Mouse (Mus musculus): ENCODE measurements around the gene Trank1. TPM values are rescaled to one million over a fixed set of nuclear protein-coding genes. Genes with fewer than 3 reads are reported as not detected.

Trank1 gene
- polyA plus RNA-seq, 1 experiment from 2014 or later, result 3.4 TPM

DNA sequence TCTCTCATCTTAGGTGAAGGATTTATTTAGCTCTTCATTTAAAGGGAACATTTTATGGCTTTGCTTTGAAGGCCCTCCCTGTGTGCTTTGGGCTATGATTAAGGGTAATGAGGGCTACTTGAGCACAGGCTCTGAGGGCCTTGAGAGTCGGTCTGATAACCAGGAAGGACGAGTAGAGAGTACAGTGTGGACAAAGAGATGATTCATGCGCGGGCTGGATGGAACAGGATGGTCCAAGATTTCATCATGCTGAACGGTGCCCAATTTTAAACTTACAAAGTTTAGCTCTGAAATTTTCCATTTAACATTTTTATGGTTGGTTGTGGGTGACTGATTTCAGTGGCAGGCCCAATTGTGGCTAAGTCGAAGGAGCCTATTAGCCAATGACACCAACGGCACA is 5.4 kb upstream of the Trank1 start:
- 84% methylated on average over 7 of the region's 7 CpGs for WGBS
- no peak overlapping the region for H3K27ac ChIP-seq
- H3K4me2 ChIP-seq, result no peak overlapping the region
- no peak overlapping the region for H3K9ac ChIP-seq
- H3K27me3 ChIP-seq, result peaks cover 27% of the 10 kb centered on the region
- no peaks in the 10 kb centered on the region for H3K9me3 ChIP-seq (replicated peaks)
- H3K36me3 ChIP-seq (ENCODE audit: poor library complexity, severe bottlenecking), result no peaks in the 10 kb centered on the region
- ATAC-seq, result no peak
- no peak overlapping the region for H3K4me3 ChIP-seq
- no peaks in the 10 kb centered on the region for H3K4me1 ChIP-seq

DNA sequence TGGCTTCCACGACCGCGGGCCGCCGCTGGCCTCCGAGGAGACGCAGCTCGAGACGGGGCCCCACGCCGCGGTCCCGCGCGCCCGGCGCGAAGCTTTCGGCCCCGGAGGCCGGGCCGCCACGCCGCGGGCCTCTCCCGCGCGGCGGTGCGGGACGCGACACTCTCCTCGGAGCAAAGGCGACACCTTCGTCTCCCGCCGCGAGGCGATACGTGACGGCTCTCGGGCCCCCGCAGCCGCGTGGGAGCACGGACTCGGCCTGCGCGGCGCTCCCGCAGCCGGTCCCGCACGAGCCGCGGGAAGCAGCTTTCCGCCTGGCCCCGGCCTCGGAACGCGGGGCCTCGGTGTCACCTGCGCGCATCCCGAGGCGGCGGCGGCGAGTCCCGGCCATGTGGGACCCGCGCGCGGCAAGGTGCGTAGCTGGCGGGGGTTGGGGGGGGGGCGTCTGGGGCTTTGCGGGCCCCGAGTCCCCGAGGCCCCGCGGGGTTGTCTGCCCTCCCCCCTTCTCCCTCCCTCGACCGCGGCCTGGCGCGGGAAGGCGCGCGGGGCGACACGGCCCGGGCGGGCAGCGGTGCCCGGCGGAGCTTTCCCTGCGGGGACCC is 403 bp downstream of the Trank1 start:
- H3K27me3 ChIP-seq, result peaks cover 70% of the 10 kb centered on the region
- no peaks in the 10 kb centered on the region for H3K9me3 ChIP-seq (replicated peaks)
- ATAC-seq, result peak; percentile 72

DNA sequence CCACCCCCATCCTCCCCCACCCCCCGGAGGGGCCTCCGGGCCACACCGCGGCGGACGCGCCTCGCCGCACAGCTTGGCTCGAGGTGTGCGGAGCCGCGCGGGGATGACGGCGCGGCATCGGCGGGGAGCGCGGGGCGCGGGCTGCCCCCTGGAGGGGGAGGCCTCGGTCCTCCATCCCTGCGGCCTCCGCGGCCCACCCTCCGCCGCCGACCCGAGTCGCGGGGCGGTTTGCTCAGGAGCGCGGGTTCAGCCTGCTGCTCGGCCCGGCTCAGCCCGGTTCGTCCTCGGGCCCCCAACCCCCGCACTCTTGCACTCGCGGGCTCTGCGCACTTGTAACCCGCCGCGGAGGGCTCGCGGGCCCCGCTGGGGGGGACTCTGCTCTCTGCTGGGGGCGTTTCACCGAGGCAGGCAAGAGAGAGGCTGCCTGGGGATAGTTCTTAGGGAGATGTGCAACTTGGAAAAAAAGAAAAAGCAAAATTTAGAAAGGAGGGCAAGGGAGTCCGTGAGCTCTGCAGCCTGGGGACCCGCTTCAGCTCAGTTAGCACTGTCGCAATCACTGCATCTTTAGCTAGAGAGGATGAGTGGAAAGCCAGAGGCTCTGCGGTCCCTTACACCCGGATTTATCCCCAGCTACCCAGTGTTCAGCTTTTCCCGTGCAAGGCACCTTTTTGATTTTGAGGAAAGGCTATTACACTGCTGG is 1.1 kb downstream of the Trank1 start:
- peak overlapping the region; percentile 89 for H3K4me2 ChIP-seq
- H3K36me3 ChIP-seq (ENCODE audit: poor library complexity, severe bottlenecking), result no peaks in the 10 kb centered on the region
- ATAC-seq, result peak; percentile 68
- peak overlapping the region; percentile 60 for H3K9ac ChIP-seq
- H3K4me1 ChIP-seq, result peaks cover 16% of the 10 kb centered on the region
- H3K27ac ChIP-seq, result no peak overlapping the region
- WGBS, result under 1% methylated on average over 27 of the region's 59 CpGs
- no peaks in the 10 kb centered on the region for H3K9me3 ChIP-seq (replicated peaks)
- H3K27me3 ChIP-seq, result peaks cover 70% of the 10 kb centered on the region
- H3K4me3 ChIP-seq, result peak overlapping the region; percentile 54

More for the DNA sequence above, 403 bp downstream of the Trank1 start:
- 1% methylated on average over 76 of the region's 98 CpGs for WGBS
- peaks cover 16% of the 10 kb centered on the region for H3K4me1 ChIP-seq
- H3K9ac ChIP-seq, result peak overlapping the region; percentile 60
- H3K4me3 ChIP-seq, result peak overlapping the region; percentile 54
- H3K27ac ChIP-seq, result no peak overlapping the region
- H3K4me2 ChIP-seq, result peak overlapping the region; percentile 89
- no peaks in the 10 kb centered on the region for H3K36me3 ChIP-seq (ENCODE audit: poor library complexity, severe bottlenecking)

DNA sequence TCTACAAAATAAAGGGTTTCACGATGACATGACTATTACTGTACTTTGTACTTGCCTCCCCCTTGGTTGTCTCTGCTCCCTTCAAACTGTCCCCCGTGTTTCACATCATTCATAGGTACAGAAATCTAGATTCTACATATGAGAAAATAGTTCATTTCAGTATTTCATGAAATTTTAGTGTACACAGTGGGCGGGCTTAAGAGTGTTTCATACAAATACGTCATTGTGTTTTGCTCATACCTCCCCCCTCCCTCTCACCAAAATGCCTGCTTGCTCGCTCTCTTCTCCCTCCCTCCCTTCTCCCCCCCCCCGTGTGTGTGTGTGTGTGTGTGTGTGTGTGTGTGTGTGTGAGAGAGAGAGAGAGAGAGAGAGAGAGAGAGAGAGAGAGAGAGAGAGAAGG is 1.8 kb downstream of the Trank1 start:
- H3K4me3 ChIP-seq, result no peak overlapping the region
- ATAC-seq, result no peak
- H3K27me3 ChIP-seq, result peaks cover 70% of the 10 kb centered on the region
- peaks cover 16% of the 10 kb centered on the region for H3K4me1 ChIP-seq
- H3K4me2 ChIP-seq, result no peak overlapping the region
- no peak overlapping the region for H3K9ac ChIP-seq
- H3K9me3 ChIP-seq (replicated peaks), result no peaks in the 10 kb centered on the region
- no peak overlapping the region for H3K27ac ChIP-seq
- WGBS, result 14% methylated on average over 5 of the region's 6 CpGs
- no peaks in the 10 kb centered on the region for H3K36me3 ChIP-seq (ENCODE audit: poor library complexity, severe bottlenecking)

DNA sequence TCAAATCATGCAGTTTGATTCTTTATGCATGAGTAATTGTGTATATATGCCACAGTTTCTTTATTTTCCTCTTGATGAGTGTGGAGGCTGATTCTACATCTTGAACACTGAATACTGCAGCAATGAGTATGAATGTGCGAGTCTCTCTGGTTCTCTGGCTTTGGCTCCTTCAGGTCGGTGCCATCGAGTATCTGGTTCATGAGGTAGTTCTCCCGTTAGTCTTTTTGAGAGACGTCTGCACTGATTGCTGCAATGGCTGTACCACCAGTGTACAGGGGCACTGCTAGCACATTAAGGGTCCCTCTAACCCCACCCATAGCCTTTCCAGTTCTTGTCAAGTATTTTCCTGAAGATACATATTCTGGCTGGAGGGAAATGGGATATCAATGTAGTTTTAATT is 2.3 kb downstream of the Trank1 start:
- Histone ChIP-seq H3K27me3 (peaks cover 66% of the 10 kb centered on the region), H3K4me2 (no peak overlapping the region), H3K27ac (no peak overlapping the region), H3K4me1 (peaks cover 16% of the 10 kb centered on the region), H3K4me3 (no peak overlapping the region), H3K36me3 (ENCODE audit: poor library complexity, severe bottlenecking) (no peaks in the 10 kb centered on the region), H3K9ac (no peak overlapping the region), H3K9me3 (replicated peaks) (no peaks in the 10 kb centered on the region)
- 23% methylated on average over 5 of the region's 5 CpGs for WGBS
- no peak for ATAC-seq

DNA sequence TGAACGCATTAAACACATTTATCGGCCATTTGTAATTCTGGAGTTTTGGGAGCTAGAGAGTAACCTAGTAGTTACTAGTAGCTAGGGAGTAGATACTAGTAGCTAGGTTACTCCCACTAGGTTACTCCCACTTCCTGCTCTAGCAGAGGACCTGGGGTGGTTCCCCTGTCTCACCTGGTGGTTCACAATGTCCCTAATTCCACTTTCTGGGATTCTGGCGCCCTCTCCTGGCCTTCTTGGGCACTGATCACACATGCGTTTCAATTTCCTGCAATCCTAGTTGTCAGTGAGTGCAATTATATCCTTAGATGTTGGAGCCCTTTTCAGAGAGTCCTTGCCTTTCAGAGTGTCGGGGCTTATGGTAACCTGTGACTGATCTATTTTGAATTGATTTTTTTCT is 2.7 kb downstream of the Trank1 start:
- ATAC-seq, result no peak
- H3K4me1 ChIP-seq, result peaks cover 16% of the 10 kb centered on the region
- 34% methylated on average over 5 of the region's 5 CpGs for WGBS
- peaks cover 62% of the 10 kb centered on the region for H3K27me3 ChIP-seq
- no peak overlapping the region for H3K9ac ChIP-seq
- no peak overlapping the region for H3K4me3 ChIP-seq
- H3K9me3 ChIP-seq (replicated peaks), result no peaks in the 10 kb centered on the region
- no peak overlapping the region for H3K27ac ChIP-seq
- no peaks in the 10 kb centered on the region for H3K36me3 ChIP-seq (ENCODE audit: poor library complexity, severe bottlenecking)
- no peak overlapping the region for H3K4me2 ChIP-seq

DNA sequence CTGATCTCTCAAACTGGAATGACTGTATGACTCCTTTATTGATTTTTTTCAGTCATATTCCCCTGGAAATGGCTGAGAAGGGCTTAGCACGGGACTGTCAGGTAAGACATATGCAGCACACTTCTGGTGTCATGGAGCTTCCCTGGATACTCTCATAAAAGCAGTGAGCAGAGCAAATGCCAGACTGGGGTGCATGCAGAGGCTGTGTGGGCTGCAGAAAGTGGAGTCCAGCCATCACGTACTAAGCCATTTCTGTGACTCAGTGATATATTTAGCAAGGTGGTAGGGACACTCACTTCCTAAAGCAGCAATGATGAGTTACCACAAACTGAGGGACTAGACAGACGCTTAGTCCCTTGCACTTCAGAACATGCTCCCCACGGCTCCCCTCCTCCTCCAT is 9.4 kb downstream of the Trank1 start:
- H3K4me3 ChIP-seq, result no peak overlapping the region
- H3K4me1 ChIP-seq, result no peaks in the 10 kb centered on the region
- H3K9ac ChIP-seq, result no peak overlapping the region
- no peak overlapping the region for H3K27ac ChIP-seq
- 82% methylated on average over 4 of the region's 4 CpGs for WGBS
- no peaks in the 10 kb centered on the region for H3K9me3 ChIP-seq (replicated peaks)
- no peak for ATAC-seq
- H3K36me3 ChIP-seq (ENCODE audit: poor library complexity, severe bottlenecking), result no peaks in the 10 kb centered on the region
- H3K4me2 ChIP-seq, result no peak overlapping the region
- H3K27me3 ChIP-seq, result peaks cover 4% of the 10 kb centered on the region; the same call in 1 of the 2 replicates

DNA sequence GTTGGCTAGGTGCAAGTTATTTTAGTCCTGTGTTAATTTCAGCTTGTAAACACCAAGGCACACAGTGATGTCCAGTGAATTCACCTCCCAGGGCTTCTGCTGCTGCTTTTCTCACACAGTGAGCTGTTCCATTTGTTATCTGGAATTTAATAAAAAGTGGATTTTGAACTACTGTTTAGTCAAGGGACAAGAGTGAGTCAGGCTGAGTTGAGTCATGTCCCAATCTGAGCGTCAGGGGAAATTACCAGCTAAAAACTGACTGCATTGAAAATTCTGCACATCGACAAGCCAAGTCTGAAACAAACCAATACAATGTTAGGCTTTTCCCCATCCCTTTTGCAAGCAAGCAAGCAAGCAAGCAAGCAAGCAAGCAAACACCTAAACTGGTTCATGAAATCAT is 13.3 kb downstream of the Trank1 start:
- no peaks in the 10 kb centered on the region for H3K36me3 ChIP-seq (ENCODE audit: poor library complexity, severe bottlenecking)

DNA sequence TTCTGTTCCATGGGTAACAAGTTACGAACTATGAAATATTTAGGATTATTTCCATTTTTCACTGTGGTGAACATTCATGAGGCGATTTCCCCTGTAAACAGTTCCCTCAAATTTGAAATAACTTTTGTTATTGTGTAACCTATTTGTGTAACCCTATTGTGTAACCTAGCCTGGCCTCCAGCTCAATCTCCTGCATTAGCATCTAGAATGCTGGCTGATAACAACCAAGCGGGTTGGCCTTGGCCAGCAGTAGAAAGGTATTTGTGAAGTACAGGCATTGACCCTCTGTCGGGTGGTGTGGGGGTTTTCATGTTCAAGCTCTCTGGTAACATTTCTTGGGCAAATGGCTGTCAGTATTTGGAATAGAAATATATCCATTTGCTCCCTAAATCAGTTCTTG is 18.3 kb downstream of the Trank1 start:
- Histone ChIP-seq H3K4me2 (no peak overlapping the region), H3K27me3 (no peaks in the 10 kb centered on the region), H3K9ac (no peak overlapping the region), H3K4me1 (no peaks in the 10 kb centered on the region), H3K9me3 (replicated peaks) (no peaks in the 10 kb centered on the region), H3K4me3 (no peak overlapping the region), H3K27ac (no peak overlapping the region), H3K36me3 (ENCODE audit: poor library complexity, severe bottlenecking) (no peaks in the 10 kb centered on the region)
- no peak for ATAC-seq
- WGBS, result 84% methylated on average over 4 of the region's 4 CpGs

More for the DNA sequence above, 13.3 kb downstream of the Trank1 start:
- Histone ChIP-seq H3K4me3 (no peak overlapping the region), H3K9ac (no peak overlapping the region), H3K4me2 (no peak overlapping the region), H3K27ac (no peak overlapping the region), H3K27me3 (no peaks in the 10 kb centered on the region), H3K9me3 (replicated peaks) (no peaks in the 10 kb centered on the region), H3K4me1 (no peaks in the 10 kb centered on the region)
- no peak for ATAC-seq
- 87% methylated on average over 2 of the region's 2 CpGs for WGBS

DNA sequence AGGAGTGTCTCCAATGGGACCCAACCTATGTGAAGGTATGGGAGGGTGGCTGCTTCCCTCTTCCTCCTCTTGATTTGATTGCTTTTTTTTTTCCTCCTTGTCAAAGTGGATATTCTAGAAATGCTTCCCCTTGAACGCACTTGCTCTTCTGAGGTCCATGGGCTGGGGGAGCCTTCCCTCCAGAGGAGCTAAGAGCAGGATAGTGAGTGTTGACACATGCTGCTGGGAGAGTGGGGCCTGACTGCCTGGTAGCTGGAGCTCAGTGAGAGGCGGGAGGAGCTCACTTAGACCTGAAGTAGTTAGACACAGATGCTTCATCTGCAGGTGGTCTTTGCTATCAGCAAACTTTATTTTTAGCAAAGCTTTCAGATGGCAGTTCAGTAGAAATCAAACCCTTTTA is 22.3 kb downstream of the Trank1 start:
- no peak overlapping the region for H3K4me2 ChIP-seq
- WGBS, result 68% methylated on average over 2 of the region's 2 CpGs
- ATAC-seq, result no peak
- no peaks in the 10 kb centered on the region for H3K27me3 ChIP-seq
- H3K4me3 ChIP-seq, result no peak overlapping the region
- H3K9me3 ChIP-seq (replicated peaks), result no peaks in the 10 kb centered on the region
- H3K36me3 ChIP-seq (ENCODE audit: poor library complexity, severe bottlenecking), result no peaks in the 10 kb centered on the region
- no peak overlapping the region for H3K9ac ChIP-seq
- no peaks in the 10 kb centered on the region for H3K4me1 ChIP-seq
- no peak overlapping the region for H3K27ac ChIP-seq

DNA sequence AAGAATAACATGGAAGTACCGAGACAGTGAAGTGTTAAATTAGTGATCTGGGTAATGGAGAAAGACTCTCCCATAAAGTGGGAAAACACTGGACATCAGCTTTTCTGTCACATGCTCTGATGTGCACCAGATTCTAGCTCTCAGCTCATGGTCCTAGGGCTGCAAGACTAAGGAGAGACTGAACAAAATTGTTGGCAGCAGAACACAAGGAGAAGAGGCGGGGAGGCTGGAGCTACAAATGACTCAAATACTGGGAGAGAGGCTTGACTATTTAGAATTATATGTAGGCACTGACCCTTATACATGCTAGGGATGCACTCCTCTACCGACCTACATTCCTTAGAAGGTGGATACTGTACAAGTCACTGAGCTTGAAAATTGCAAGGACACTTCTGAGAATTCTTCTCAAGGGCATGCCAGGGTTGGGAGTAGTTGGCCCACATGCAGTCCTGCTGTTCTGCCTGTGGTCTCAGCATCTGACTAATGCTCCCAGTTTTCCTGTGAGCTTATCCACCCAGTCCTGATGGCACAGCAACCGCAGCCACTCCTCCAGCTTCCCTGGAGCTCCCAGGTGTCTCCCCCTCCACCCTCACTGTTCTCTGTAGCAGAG is 23.1 kb downstream of the Trank1 start:
- WGBS, result 71% methylated on average over 4 of the region's 4 CpGs

DNA sequence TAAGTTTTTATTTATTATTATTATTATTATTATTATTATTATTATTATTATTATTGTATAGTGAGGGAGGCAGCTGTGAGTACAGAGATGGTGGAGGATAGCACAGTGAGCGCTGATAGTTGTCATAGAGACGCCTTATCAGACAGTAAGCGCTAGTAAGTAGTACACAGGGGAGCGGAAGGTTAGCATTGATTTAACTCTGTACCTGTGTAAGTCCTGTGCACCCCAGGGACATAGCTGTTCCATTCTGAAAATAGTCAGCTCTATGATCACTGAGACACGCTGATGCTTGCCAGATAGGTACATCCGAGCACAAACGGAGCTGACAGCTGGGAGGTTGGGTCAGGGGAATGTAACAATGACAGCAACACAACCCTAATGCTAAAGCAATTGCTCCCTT is 39.7 kb downstream of the Trank1 start:
- Histone ChIP-seq H3K36me3 (ENCODE audit: poor library complexity, severe bottlenecking) (no peaks in the 10 kb centered on the region), H3K4me2 (no peak overlapping the region), H3K4me1 (0 out of 2 replicates have a peak, but pooled peaks cover 12% of the 10 kb centered on the region), H3K27me3 (no peaks in the 10 kb centered on the region), H3K9me3 (replicated peaks) (no peaks in the 10 kb centered on the region), H3K9ac (no peak overlapping the region), H3K27ac (peak overlapping the region; percentile 67), H3K4me3 (no peak overlapping the region)
- 64% methylated on average over 7 of the region's 7 CpGs for WGBS
- ATAC-seq, result peak; percentile 63

More for the DNA sequence above, 23.1 kb downstream of the Trank1 start:
- H3K9me3 ChIP-seq (replicated peaks), result no peaks in the 10 kb centered on the region
- no peak overlapping the region for H3K9ac ChIP-seq
- no peaks in the 10 kb centered on the region for H3K4me1 ChIP-seq
- no peak for ATAC-seq
- no peak overlapping the region for H3K27ac ChIP-seq
- H3K27me3 ChIP-seq, result no peaks in the 10 kb centered on the region
- H3K4me2 ChIP-seq, result no peak overlapping the region
- H3K4me3 ChIP-seq, result no peak overlapping the region
- no peaks in the 10 kb centered on the region for H3K36me3 ChIP-seq (ENCODE audit: poor library complexity, severe bottlenecking)

Measured in forebrain, embryonic 13.5 days (tissue).